Mouse (Mus musculus): ENCODE results near the gene Tmem251. TPM values are rescaled to one million over a fixed set of nuclear protein-coding genes. Genes with fewer than 3 reads are reported as not detected.

Tmem251 gene
- polyA plus RNA-seq, 1 experiment from 2014 or later: 9.7 TPM

- H3K27ac ChIP-seq (replicated peaks): no peak overlapping the region; the same call in 1 of the 2 replicates
- no peaks in the 10 kb centered on the region for H3K9me3 ChIP-seq
- H3K4me3 ChIP-seq: peak overlapping the region; percentile 77
- no peak for DNase-seq (ENCODE audit: low spot score)
- H3K36me3 ChIP-seq (replicated peaks): 0 out of 2 replicates have a peak, but pooled peaks cover 4% of the 10 kb centered on the region
- peaks cover 71% of the 10 kb centered on the region for H3K4me1 ChIP-seq
- 43% methylated on average over 6 of the region's 6 CpGs for WGBS
- H3K27me3 ChIP-seq (replicated peaks; ENCODE audit: low read depth, poor library complexity, severe bottlenecking): peaks cover 20% of the 10 kb centered on the region
Measured at GRCm38 (mm10) chr12:102703441-102703840, 40.1 kb upstream of the Tmem251 start.

- Histone ChIP-seq H3K9me3 (no peaks in the 10 kb centered on the region), H3K36me3 (replicated peaks) (0 out of 2 replicates have a peak, but pooled peaks cover 4% of the 10 kb centered on the region), H3K4me3 (peak overlapping the region; percentile 77), H3K4me1 (peaks cover 66% of the 10 kb centered on the region), H3K27me3 (replicated peaks; ENCODE audit: low read depth, poor library complexity, severe bottlenecking) (peaks cover 20% of the 10 kb centered on the region), H3K27ac (replicated peaks) (peak overlapping the region; percentile 82)
- peak; percentile 32 for DNase-seq (ENCODE audit: low spot score)
- 5% methylated on average over 17 of the region's 17 CpGs for WGBS
Measured at GRCm38 (mm10) chr12:102703921-102704408, 39.6 kb upstream of the Tmem251 start.

GRCm38 (mm10) chr12:102704457-102705198 is 38.9 kb upstream of the Tmem251 start, which contains the start of gene Itpk1:
Gene Itpk1, minus strand, starts transcription at chr12:102704930.
- peaks cover 59% of the 10 kb centered on the region for H3K4me1 ChIP-seq

GRCm38 (mm10) chr12:102705216-102705871 is 38.2 kb upstream of the Tmem251 start:
- H3K27ac ChIP-seq (replicated peaks): peak overlapping the region; percentile 88
- peaks cover 54% of the 10 kb centered on the region for H3K4me1 ChIP-seq
- no peaks in the 10 kb centered on the region for H3K9me3 ChIP-seq
- peak; percentile 87 for DNase-seq (ENCODE audit: low spot score)
- WGBS: 3% methylated on average over 34 of the region's 45 CpGs
- H3K4me3 ChIP-seq: peak overlapping the region; percentile 77
- H3K36me3 ChIP-seq (replicated peaks): 0 out of 2 replicates have a peak, but pooled peaks cover 4% of the 10 kb centered on the region
- peaks cover 20% of the 10 kb centered on the region for H3K27me3 ChIP-seq (replicated peaks; ENCODE audit: low read depth, poor library complexity, severe bottlenecking)

More at GRCm38 (mm10) chr12:102704457-102705198, 38.9 kb upstream of the Tmem251 start, which contains the start of gene Itpk1:
- H3K4me3 ChIP-seq: peak within 1 kb of the TSS; percentile 77
- H3K36me3 ChIP-seq (replicated peaks): 0 out of 2 replicates have a peak, but pooled peaks cover 4% of the 10 kb centered on the region
- no peaks in the 10 kb centered on the region for H3K9me3 ChIP-seq
- peaks cover 20% of the 10 kb centered on the region for H3K27me3 ChIP-seq (replicated peaks; ENCODE audit: low read depth, poor library complexity, severe bottlenecking)
- peak within 1 kb of the TSS; percentile 88 for H3K27ac ChIP-seq (replicated peaks)
- WGBS: 1% methylated on average over 99 of the region's 105 CpGs
- DNase-seq (ENCODE audit: low spot score): peak; percentile 82

GRCm38 (mm10) chr12:102705906-102706640 is 37.5 kb upstream of the Tmem251 start:
- H3K27me3 ChIP-seq (replicated peaks; ENCODE audit: low read depth, poor library complexity, severe bottlenecking): peaks cover 20% of the 10 kb centered on the region
- peak overlapping the region; percentile 77 for H3K4me3 ChIP-seq
- H3K36me3 ChIP-seq (replicated peaks): 0 out of 2 replicates have a peak, but pooled peaks cover 2% of the 10 kb centered on the region
- peaks cover 53% of the 10 kb centered on the region for H3K4me1 ChIP-seq
- no peaks in the 10 kb centered on the region for H3K9me3 ChIP-seq
- no peak overlapping the region for H3K27ac ChIP-seq (replicated peaks)
- no peak for DNase-seq (ENCODE audit: low spot score)
- 74% methylated on average over 6 of the region's 6 CpGs for whole genome bisulfite sequencing

GRCm38 (mm10) chr12:102706833-102707463 is 36.6 kb upstream of the Tmem251 start:
- no peak for DNase-seq (ENCODE audit: low spot score)
- Histone ChIP-seq H3K9me3 (no peaks in the 10 kb centered on the region), H3K4me3 (no peak overlapping the region), H3K27ac (replicated peaks) (no peak overlapping the region), H3K36me3 (replicated peaks) (no peaks in the 10 kb centered on the region), H3K4me1 (peaks cover 53% of the 10 kb centered on the region), H3K27me3 (replicated peaks; ENCODE audit: low read depth, poor library complexity, severe bottlenecking) (peaks cover 20% of the 10 kb centered on the region)
- 80% methylated on average over 10 of the region's 10 CpGs for WGBS

- Histone ChIP-seq H3K27me3 (replicated peaks; ENCODE audit: low read depth, poor library complexity, severe bottlenecking) (peaks cover 20% of the 10 kb centered on the region), H3K4me1 (peaks cover 41% of the 10 kb centered on the region), H3K36me3 (replicated peaks) (no peaks in the 10 kb centered on the region), H3K27ac (replicated peaks) (no peak overlapping the region), H3K9me3 (no peaks in the 10 kb centered on the region), H3K4me3 (no peak overlapping the region)
- no peak for DNase-seq (ENCODE audit: low spot score)
- WGBS: 85% methylated on average over 11 of the region's 11 CpGs
Measured at GRCm38 (mm10) chr12:102708220-102708619, 35.3 kb upstream of the Tmem251 start.

GRCm38 (mm10) chr12:102709896-102710295 is 33.7 kb upstream of the Tmem251 start:
- 89% methylated on average over 5 of the region's 5 CpGs for WGBS

GRCm38 (mm10) chr12:102710851-102711375 is 32.6 kb upstream of the Tmem251 start:
- Histone ChIP-seq H3K36me3 (replicated peaks) (no peaks in the 10 kb centered on the region), H3K9me3 (no peaks in the 10 kb centered on the region), H3K27me3 (replicated peaks; ENCODE audit: low read depth, poor library complexity, severe bottlenecking) (peaks cover 11% of the 10 kb centered on the region; the same call in 1 of the 2 replicates), H3K4me1 (peaks cover 18% of the 10 kb centered on the region), H3K4me3 (no peak overlapping the region), H3K27ac (replicated peaks) (no peak overlapping the region)
- 55% methylated on average over 4 of the region's 4 CpGs for WGBS
- no peak for DNase-seq (ENCODE audit: low spot score)

More at GRCm38 (mm10) chr12:102709896-102710295, 33.7 kb upstream of the Tmem251 start:
- H3K4me3 ChIP-seq: no peak overlapping the region
- H3K4me1 ChIP-seq: peaks cover 27% of the 10 kb centered on the region
- H3K27ac ChIP-seq (replicated peaks): no peak overlapping the region
- H3K36me3 ChIP-seq (replicated peaks): no peaks in the 10 kb centered on the region
- peaks cover 11% of the 10 kb centered on the region; the same call in 1 of the 2 replicates for H3K27me3 ChIP-seq (replicated peaks; ENCODE audit: low read depth, poor library complexity, severe bottlenecking)
- DNase-seq (ENCODE audit: low spot score): no peak
- H3K9me3 ChIP-seq: no peaks in the 10 kb centered on the region

GRCm38 (mm10) chr12:102713153-102713865 is 30.3 kb upstream of the Tmem251 start:
- H3K27me3 ChIP-seq (replicated peaks; ENCODE audit: low read depth, poor library complexity, severe bottlenecking): no peaks in the 10 kb centered on the region
- DNase-seq (ENCODE audit: low spot score): no peak
- H3K27ac ChIP-seq (replicated peaks): no peak overlapping the region
- 74% methylated on average over 20 of the region's 20 CpGs for WGBS
- H3K4me1 ChIP-seq: peaks cover 13% of the 10 kb centered on the region
- H3K4me3 ChIP-seq: no peak overlapping the region
- H3K36me3 ChIP-seq (replicated peaks): no peaks in the 10 kb centered on the region
- H3K9me3 ChIP-seq: no peaks in the 10 kb centered on the region

GRCm38 (mm10) chr12:102714116-102714515 is 29.4 kb upstream of the Tmem251 start:
- DNase-seq (ENCODE audit: low spot score): no peak
- Histone ChIP-seq H3K36me3 (replicated peaks) (no peaks in the 10 kb centered on the region), H3K27me3 (replicated peaks; ENCODE audit: low read depth, poor library complexity, severe bottlenecking) (no peaks in the 10 kb centered on the region), H3K9me3 (no peaks in the 10 kb centered on the region), H3K4me1 (peaks cover 13% of the 10 kb centered on the region), H3K27ac (replicated peaks) (no peak overlapping the region), H3K4me3 (no peak overlapping the region)
- 79% methylated on average over 2 of the region's 2 CpGs for WGBS
